Mouse (Mus musculus) lung, embryonic 14.5 days (tissue): Measurements from ENCODE around the gene Smarca1. TPM values are rescaled to one million over a fixed set of nuclear protein-coding genes. Genes with fewer than 3 reads are reported as not detected.

ENCODE experiments used
- ATAC-seq: fragments of 200-750 bp; cut with Nextera tagmentation; 2 replicates; pipeline ENCODE4 v1.8.0; 2017; ENCODE audit warnings: mild to moderate bottlenecking, moderate TSS enrichment, moderate library complexity; ENCODE audit not compliant: insufficient read depth
- DNase-seq: peaks from one replicate; pipeline ENCODE4 v3.0.0-alpha.2; 2015
- H3K27ac ChIP-seq: fragments of 300-500 bp; sonication (generic); 2 replicates; pipeline ENCODE4 v1.5.1; 2014; ENCODE audit warnings: low read depth, mild to moderate bottlenecking, moderate library complexity
- H3K27me3 ChIP-seq: fragments of 300-500 bp; sonication (generic); 2 replicates; pipeline ENCODE4 v1.6.1; 2014; ENCODE audit warnings: low read length, control low read depth; ENCODE audit not compliant: insufficient read depth
- H3K36me3 ChIP-seq: fragments of 300-500 bp; sonication (generic); 2 replicates; pipeline ENCODE4 v1.6.1; 2014; ENCODE audit warnings: control low read depth; ENCODE audit not compliant: insufficient read depth
- H3K4me1 ChIP-seq: fragments of 300-500 bp; sonication (generic); 2 replicates; pipeline ENCODE4 v1.6.1; 2014; ENCODE audit warnings: antibody characterized with exemption, control low read depth; ENCODE audit not compliant: insufficient read depth
- H3K4me2 ChIP-seq: fragments of 300-500 bp; sonication (generic); 2 replicates; pipeline ENCODE4 v1.6.1; 2014; ENCODE audit warnings: mild to moderate bottlenecking
- H3K4me3 ChIP-seq: fragments of 300-500 bp; sonication (generic); 2 replicates; pipeline ENCODE4 v1.5.1; 2014; ENCODE audit warnings: low read depth, low read length
- H3K9ac ChIP-seq: fragments of 300-500 bp; sonication (generic); 2 replicates; pipeline ENCODE4 v1.6.1; 2014
- H3K9me3 ChIP-seq: fragments of 300-500 bp; sonication (generic); 2 replicates; pipeline ENCODE4 v1.6.1; 2016; ENCODE audit warnings: low read depth, low read length, control low read depth
- CTCF ChIP-seq: IDR thresholded peaks from 2 replicates; pipeline ENCODE4 v1.5.1; 2016; ENCODE audit warnings: antibody characterized with exemption, low read depth
- WGBS: fragments of 180-500 bp; shearing (Covaris S2); extraction: QIAGEN DNeasy Blood & Tissue Kit; methylation state at CpG from one replicate; pipeline ENCODE4 v1.1.7; 2014; 5-methylcytosine and 5-hydroxymethylcytosine counted together
- polyA plus RNA-seq: library from polyadenylated mRNA; unstranded; fragments of >200 nt; fragmentation: Nextera tagmentation; extraction: Ambion mirVana; gene quantifications from 2 replicates; pipeline ENCODE4 v1.2.1, GENCODE M21; 2014

The Smarca1 gene
- polyA plus RNA-seq, 1 experiment from 2014 or later: 29.9 TPM

DNA sequence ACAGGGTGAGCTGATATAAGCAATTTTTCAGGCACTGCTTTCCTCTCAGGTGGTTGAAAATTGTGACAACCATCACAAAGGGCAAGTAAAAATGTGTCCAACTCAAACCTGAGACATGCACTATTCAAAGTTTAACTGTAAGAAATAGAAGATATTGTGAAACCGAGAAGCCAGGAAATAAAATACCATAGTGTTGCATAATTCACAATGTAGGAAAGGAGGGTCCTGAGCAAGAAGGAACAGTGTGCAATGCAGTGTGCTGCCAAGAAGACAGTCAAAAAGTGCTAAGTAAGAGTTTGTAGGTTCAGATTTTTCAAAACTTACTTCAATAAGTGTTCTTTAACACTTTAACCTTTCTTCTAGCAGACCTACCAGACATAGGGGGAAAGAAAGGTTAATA, 128.3 kb downstream of the Smarca1 start:
- Histone ChIP-seq H3K9me3 (no peaks in the 10 kb centered on the region), H3K36me3 (no peaks in the 10 kb centered on the region), H3K4me1 (no peaks in the 10 kb centered on the region), H3K27me3 (no peaks in the 10 kb centered on the region), H3K27ac (no peak overlapping the region), H3K9ac (no peak overlapping the region), H3K4me3 (no peak overlapping the region), H3K4me2 (no peak overlapping the region)
- 73% methylated on average over 1 of the region's 1 CpGs for WGBS
- no peak for ATAC-seq
- TF ChIP-seq CTCF: no peak
- DNase-seq: no peak

- H3K27ac ChIP-seq: no peak overlapping the region
- H3K27me3 ChIP-seq: no peaks in the 10 kb centered on the region
- H3K9ac ChIP-seq: no peak overlapping the region
- ATAC-seq (no peak), DNase-seq (no peak)
- TF ChIP-seq CTCF: no peak
- WGBS: 21% methylated on average over 1 of the region's 1 CpGs
- no peaks in the 10 kb centered on the region for H3K9me3 ChIP-seq
- no peak overlapping the region for H3K4me3 ChIP-seq
- H3K36me3 ChIP-seq: no peaks in the 10 kb centered on the region
- no peaks in the 10 kb centered on the region for H3K4me1 ChIP-seq
- no peak overlapping the region for H3K4me2 ChIP-seq
Measured at GRCm38 (mm10) chrX:47760212-47760611, 132.6 kb downstream of the Smarca1 start.

Other genes with a start within 250 kb of the Smarca1 start
- gene Ocrl, start 19.4 kb upstream of the Smarca1 start, polyA plus RNA-seq: 22.0 and 22.3 TPM in 2 replicates
- 15.7 and 16.2 TPM in 2 replicates for gene Apln, start 141.9 kb upstream of the Smarca1 start, polyA plus RNA-seq
- gene Xpnpep2, start 215.8 kb upstream of the Smarca1 start, polyA plus RNA-seq: 1.3 and 1.5 TPM in 2 replicates